Mouse (Mus musculus) C2C12 (cell line): ENCODE data around the gene Pitpnm1. TPM values are rescaled to one million over a fixed set of nuclear protein-coding genes. Genes with fewer than 3 reads are reported as not detected.
"Not testable (repeated sequence)": the region's sequence is repeated elsewhere in the genome, so short reads cannot be mapped to it uniquely, and the experiment has no call there.

ENCODE experiments used
- H3K27me3 ChIP-seq: one replicate; pipeline ENCODE4 v1.6.1; 2011; ENCODE audit not compliant: control insufficient read depth, insufficient read depth, insufficient read length
- H3K36me3 ChIP-seq: one replicate; pipeline ENCODE4 v1.6.1; 2011; ENCODE audit not compliant: control insufficient read depth, insufficient read depth
- H3K4me3 ChIP-seq: one replicate; pipeline ENCODE4 v1.5.1; 2011; ENCODE audit warnings: mild to moderate bottlenecking, control low read depth; ENCODE audit not compliant: poor library complexity, insufficient read depth, severe bottlenecking
- H3K79me2 ChIP-seq: one replicate; pipeline ENCODE4 v1.6.1; 2011; ENCODE audit not compliant: control insufficient read depth, insufficient read depth
- H3K79me3 ChIP-seq: one replicate; pipeline ENCODE4 v1.6.1; 2011; ENCODE audit warnings: low read depth, control low read depth
- H3ac ChIP-seq: one replicate; pipeline ENCODE3; 2011; ENCODE audit warnings: low read depth; ENCODE audit not compliant: control insufficient read depth, insufficient read length
- CEBPB ChIP-seq: IDR thresholded peaks from one replicate; pipeline ENCODE4 v1.6.1; 2011; ENCODE audit warnings: low read depth, mild to moderate bottlenecking, control low read depth, moderate library complexity
- CTCF ChIP-seq: IDR thresholded peaks from one replicate; pipeline ENCODE4 v1.5.1; 2011; ENCODE audit not compliant: control insufficient read depth, insufficient read depth, insufficient read length
- FOSL1 ChIP-seq: IDR thresholded peaks from one replicate; pipeline ENCODE4 v1.8.0; 2011; ENCODE audit warnings: mild to moderate bottlenecking, low read length; ENCODE audit not compliant: poor library complexity, insufficient read depth, severe bottlenecking
- MAX ChIP-seq: IDR thresholded peaks from one replicate; pipeline ENCODE4 v1.6.1; 2011; ENCODE audit warnings: mild to moderate bottlenecking, control low read depth
- MYOD1 ChIP-seq: IDR thresholded peaks from one replicate; pipeline ENCODE4 v1.6.1; 2011; ENCODE audit warnings: low read depth; ENCODE audit not compliant: control insufficient read depth, insufficient read length
- MYOG ChIP-seq: IDR thresholded peaks from one replicate; pipeline ENCODE4 v1.6.1; 2011; ENCODE audit not compliant: control insufficient read depth, insufficient read length; ENCODE audit errors: extremely low read depth
- USF1 ChIP-seq: IDR thresholded peaks from one replicate; pipeline ENCODE4 v1.6.1; 2011; ENCODE audit warnings: low read depth, mild to moderate bottlenecking, control low read depth, moderate library complexity
- polyA plus RNA-seq: library from polyadenylated mRNA; unstranded; fragments of >200 nt; fragmentation: generic; extraction: Trizol; gene quantifications from one replicate; pipeline ENCODE4 v1.2.1, GENCODE M21; 2012; ENCODE audit warnings: missing spikeins

Gene Pitpnm1
- polyA plus RNA-seq, 1 experiment, result 43.1 TPM

- no peaks in the 10 kb centered on the region for H3K36me3 ChIP-seq
- TF ChIP-seq MYOG, result no peak
- TF ChIP-seq USF1, result no peak
- no peak for TF ChIP-seq MAX
- no peak for TF ChIP-seq FOSL1
- TF ChIP-seq MYOD1, result no peak
- TF ChIP-seq CTCF, result no peak
- no peak for TF ChIP-seq CEBPB
Observed at GRCm38 (mm10) chr19:4058581-4058980, 41.2 kb upstream of the Pitpnm1 start.

GRCm38 (mm10) chr19:4059069-4059740 is 40.6 kb upstream of the Pitpnm1 start, which contains the start of gene Gstp3:
Gene Gstp3 (minus strand): TSS chr19:4059569.
- Histone ChIP-seq H3K27me3 (no peaks in the 10 kb centered on the region), H3K4me3 (no peak within 1 kb of the TSS), H3ac (no peak within 1 kb of the TSS), H3K79me3 (no peaks in the 10 kb centered on the region), H3K79me2 (no peaks in the 10 kb centered on the region), H3K36me3 (no peaks in the 10 kb centered on the region)
- TF ChIP-seq MYOD1 (no peak), CEBPB (peak; percentile 15)

More at GRCm38 (mm10) chr19:4058581-4058980, 41.2 kb upstream of the Pitpnm1 start:
- Histone ChIP-seq H3K79me2 (no peaks in the 10 kb centered on the region), H3K79me3 (no peaks in the 10 kb centered on the region), H3K4me3 (no peak overlapping the region), H3ac (no peak overlapping the region), H3K27me3 (no peaks in the 10 kb centered on the region)

GRCm38 (mm10) chr19:4060044-4060898 is 39.5 kb upstream of the Pitpnm1 start:
- not testable (repeated sequence) for H3ac ChIP-seq, H3K4me3 ChIP-seq, H3K27me3 ChIP-seq, H3K36me3 ChIP-seq, H3K79me3 ChIP-seq, H3K79me2 ChIP-seq

- H3K4me3 ChIP-seq, result no peak overlapping the region
- H3K36me3 ChIP-seq, result no peaks in the 10 kb centered on the region
- no peak overlapping the region for H3ac ChIP-seq
- H3K27me3 ChIP-seq, result no peaks in the 10 kb centered on the region
- no peak for TF ChIP-seq USF1
- no peak for TF ChIP-seq MYOG
- no peak for TF ChIP-seq MAX
- no peak for TF ChIP-seq MYOD1
- TF ChIP-seq CTCF, result no peak
- no peak for TF ChIP-seq FOSL1
- no peak for TF ChIP-seq CEBPB
- no peaks in the 10 kb centered on the region for H3K79me2 ChIP-seq
- no peaks in the 10 kb centered on the region for H3K79me3 ChIP-seq
Observed at GRCm38 (mm10) chr19:4060899-4061465, 38.8 kb upstream of the Pitpnm1 start.

GRCm38 (mm10) chr19:4063357-4063756 is 36.4 kb upstream of the Pitpnm1 start:
- not testable (repeated sequence) for H3K79me3 ChIP-seq, H3K79me2 ChIP-seq, H3K36me3 ChIP-seq, H3ac ChIP-seq, H3K4me3 ChIP-seq, H3K27me3 ChIP-seq

- H3K79me2 ChIP-seq, H3K4me3 ChIP-seq, H3K36me3 ChIP-seq, H3K27me3 ChIP-seq, H3ac ChIP-seq, H3K79me3 ChIP-seq: not testable (repeated sequence)
Observed at GRCm38 (mm10) chr19:4064501-4064900, 35.3 kb upstream of the Pitpnm1 start.
